Mouse (Mus musculus) frontal cortex, postnatal 36 days (tissue): Measurements from ENCODE around the gene Kdm8.

Experiments
- DNase-seq, 2 experiments: peaks; one replicate each; pipeline ENCODE4 v3.0.0; 2022; ENCODE audit warnings: low spot score in 2 of 2

The Kdm8 gene

DNA sequence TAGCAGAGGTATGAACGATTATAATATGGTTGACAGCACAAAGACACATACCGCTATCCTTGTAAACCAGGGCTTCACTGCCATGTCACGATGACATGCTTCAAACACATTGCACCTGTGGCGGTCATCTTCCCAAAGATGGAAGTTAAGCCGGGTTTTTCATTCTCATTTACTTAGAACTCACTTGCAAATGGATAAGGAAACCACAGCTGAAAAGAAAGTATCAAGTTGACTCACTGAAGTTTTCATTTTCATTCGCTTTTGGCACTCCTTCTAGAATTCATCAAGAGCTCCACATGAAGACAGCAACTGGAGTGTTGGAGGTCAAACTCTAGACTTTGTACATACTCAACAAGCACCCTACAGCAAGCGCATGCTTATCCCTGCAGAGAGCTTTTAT is 56.4 kb downstream of the Kdm8 start:
- no peak for DNase-seq

DNA sequence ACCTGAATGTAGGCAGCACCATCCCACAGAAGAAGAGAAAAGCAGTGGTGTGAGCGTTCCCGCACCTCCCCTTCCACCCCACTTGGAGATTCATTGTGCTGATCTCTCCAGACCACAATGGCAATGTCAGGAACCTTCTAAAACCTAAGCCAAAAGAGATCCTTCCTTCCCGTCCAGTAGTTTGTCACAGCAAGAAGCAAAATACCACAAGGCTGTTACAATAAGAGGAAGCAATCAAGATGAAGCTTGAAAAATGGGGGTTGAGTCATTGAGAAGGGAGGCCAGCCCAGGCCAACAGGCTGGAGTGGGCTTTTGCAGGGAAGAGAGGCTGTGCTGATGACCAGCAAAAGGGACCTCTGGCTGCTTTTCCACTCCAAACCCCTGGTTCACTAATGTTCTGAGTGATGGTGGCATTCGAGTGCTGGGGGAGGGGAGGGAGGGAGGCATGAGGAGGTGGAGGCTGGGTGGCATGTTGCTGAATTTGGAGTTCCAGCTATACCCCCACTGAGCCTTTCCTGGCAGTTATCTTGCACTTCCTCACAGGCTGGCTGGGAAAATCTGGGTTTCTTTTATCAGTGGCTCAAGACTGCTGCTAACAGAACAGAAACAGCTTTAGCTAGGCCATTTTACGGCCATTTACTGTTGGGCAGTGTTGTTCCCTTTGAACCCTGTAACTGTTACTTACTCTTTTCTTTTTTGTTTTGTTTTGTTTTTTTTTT is 59.1 kb downstream of the Kdm8 start:
- DNase-seq, result no peak

DNA sequence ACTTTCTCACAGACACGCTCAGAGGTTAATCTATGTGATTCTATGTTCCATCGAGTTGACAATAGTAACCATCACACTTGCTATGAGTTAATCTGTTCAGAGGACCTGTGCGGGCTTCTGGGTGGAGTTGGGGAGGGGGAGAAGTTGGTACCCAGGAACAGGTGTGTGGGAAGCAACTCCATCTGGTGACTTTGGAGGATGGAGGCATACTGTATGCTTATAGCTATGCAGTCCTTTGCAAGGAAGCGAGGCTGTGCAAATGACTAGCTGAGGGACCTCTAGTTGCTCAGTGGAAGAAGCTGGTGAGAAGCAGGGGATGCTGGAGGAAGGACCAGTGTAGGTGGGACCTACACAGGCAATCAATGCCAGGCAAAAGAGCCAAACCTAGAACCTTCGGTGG is 60.1 kb downstream of the Kdm8 start:
- peak; percentile 51 to 52 for DNase-seq

DNA sequence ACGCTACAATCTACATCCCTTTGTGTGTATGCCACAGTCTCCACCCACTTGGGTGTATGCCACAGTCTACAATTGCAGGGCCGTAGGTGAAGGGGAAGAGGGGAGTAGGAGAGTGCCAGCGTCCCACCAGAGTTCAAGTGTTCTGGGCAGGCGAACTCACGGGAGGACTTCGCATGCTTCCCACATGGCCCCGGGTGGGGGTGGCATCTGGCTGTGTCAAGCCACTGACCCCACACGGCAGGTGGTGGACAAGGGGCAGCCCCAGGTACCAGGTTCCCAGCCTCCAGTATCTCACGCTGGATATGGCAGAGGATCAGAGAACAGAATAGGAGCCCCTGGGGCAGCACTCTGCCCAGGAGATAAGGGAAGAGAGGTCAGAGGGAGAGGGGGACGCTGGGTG is 61.1 kb downstream of the Kdm8 start:
- no peak for DNase-seq

DNA sequence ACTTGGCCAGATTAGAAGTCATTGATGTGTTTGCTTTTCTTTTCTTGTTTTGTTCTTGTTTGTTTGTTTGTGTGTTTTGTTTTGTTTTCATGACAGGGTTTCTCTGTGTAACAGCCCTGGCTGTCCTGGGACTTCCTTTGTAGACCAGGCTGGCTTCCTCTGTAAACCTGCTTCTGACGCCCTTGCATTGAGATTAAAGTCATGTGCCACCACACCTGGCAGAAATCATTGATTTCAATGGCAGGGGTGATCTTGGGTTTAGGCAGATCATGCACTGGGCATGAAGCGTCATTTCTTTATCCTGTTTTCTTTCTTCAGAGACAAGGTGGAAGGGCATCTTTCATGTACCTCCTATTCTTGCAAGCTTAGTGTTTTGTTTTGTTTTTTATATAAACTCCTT is 62.8 kb downstream of the Kdm8 start:
- DNase-seq, result no peak

DNA sequence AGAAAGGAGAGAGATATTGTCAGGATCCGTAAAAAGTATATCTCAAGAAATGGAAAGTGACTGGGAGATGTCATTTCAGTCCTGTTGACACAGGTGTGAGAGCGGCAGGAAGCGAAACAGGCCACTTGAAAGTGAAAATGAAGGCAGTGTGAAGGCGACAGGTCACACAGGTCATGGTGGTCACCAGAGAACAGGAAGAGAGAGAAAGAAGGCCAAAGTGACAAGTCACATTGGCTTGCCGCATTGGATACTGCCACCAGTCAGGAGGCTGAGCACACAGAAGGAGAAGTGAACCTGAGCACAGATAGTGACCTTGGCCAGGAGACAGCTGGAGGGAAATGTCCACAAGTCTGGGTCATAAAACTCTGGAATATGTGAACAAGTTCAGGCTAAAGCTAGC is 67.0 kb downstream of the Kdm8 start:
- no peak for DNase-seq

DNA sequence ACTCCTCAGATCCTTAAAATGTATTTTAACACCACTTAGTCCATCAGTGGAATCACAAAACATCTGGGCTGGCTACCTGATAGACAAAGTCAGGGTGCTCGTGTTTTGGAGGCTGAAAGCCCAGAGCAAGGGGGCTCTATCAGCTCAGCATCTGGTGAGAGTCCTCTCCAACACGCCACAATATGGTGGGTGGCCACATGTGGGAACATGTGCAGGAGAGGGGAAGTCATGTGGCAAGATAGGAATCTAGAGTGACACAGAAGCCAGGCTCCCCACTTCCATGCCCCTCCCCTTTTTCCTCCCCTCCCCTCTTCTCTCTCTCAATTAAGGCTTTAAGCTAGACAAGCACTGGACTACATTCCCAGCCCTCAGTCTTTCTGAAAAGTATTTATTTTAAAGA is 67.4 kb downstream of the Kdm8 start:
- DNase-seq, result no peak
